ENCODE assay signal across 25 mouse cellular contexts in the genomic region with DNA sequence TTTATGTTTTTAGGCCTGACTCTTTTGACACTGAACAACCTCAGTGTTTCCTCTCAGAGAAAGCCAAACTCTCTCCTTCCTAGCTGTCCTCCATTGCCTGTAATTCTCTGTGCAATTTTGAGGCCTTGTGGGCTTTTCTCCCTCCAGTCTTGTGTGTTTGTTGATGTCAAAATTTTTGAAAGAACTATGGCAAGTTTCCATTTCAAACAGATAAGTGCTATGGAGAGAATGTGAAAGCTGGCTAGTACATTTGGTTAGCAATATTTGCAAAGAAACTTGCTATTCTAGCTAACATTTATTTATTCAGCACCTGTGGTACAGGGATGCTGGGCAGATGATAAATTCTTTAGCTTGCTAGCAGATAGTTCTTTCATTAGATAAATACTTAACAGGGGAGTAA. TPM values are rescaled to one million over a fixed set of nuclear protein-coding genes. Genes with fewer than 3 reads are reported as not detected.
"Had no signal": no experiment of that assay in that cellular context is flagged by ENCODE, and none has a peak within 500 bp of the region (broad histone marks: within the 10 kb centered on the region; RNA-seq: fewer than 3 reads in every experiment).

No protein-coding gene starts in this region.

- H3K4me1 ChIP-seq: lung, embryonic 15.5 days; megakaryocyte, embryonic 14.5 days; midbrain, embryonic 13.5 days; midbrain, embryonic 15.5 days; neural tube, embryonic 12.5 days; stomach, embryonic 15.5 days had no signal

- H3K27me3 ChIP-seq: lung, embryonic 15.5 days; megakaryocyte, embryonic 14.5 days; midbrain, embryonic 13.5 days; midbrain, embryonic 15.5 days; neural tube, embryonic 12.5 days; stomach, embryonic 15.5 days had no signal

- H3K9ac ChIP-seq: lung, embryonic 15.5 days; midbrain, embryonic 13.5 days; midbrain, embryonic 15.5 days; neural tube, embryonic 12.5 days; stomach, embryonic 15.5 days had no signal

- H3K9me3 ChIP-seq: lung, embryonic 15.5 days; megakaryocyte, embryonic 14.5 days; midbrain, embryonic 13.5 days; midbrain, embryonic 15.5 days; neural tube, embryonic 12.5 days; stomach, embryonic 15.5 days had no signal

- H3K4me3 ChIP-seq: lung, embryonic 15.5 days; megakaryocyte, embryonic 14.5 days; midbrain, embryonic 13.5 days; midbrain, embryonic 15.5 days; neural tube, embryonic 12.5 days; stomach, embryonic 15.5 days had no signal

- H3K27ac ChIP-seq: lung, embryonic 15.5 days; macrophage; midbrain, embryonic 13.5 days; midbrain, embryonic 15.5 days; neural tube, embryonic 12.5 days; stomach, embryonic 15.5 days; stomach, postnatal 0 days had no signal

- H3K4me2 ChIP-seq: lung, embryonic 15.5 days; midbrain, embryonic 11.5 days; midbrain, embryonic 13.5 days; midbrain, embryonic 15.5 days; neural tube, embryonic 12.5 days; stomach, embryonic 15.5 days had no signal

- ATAC-seq: lung, postnatal 0 days; midbrain, embryonic 13.5 days; midbrain, embryonic 15.5 days had no signal

- DNase-seq: lung, adult 2 months; lung, postnatal 14 days; lung, postnatal 36 days; right cerebral cortex, postnatal 14 days; thymus, adult 2 months; thymus, postnatal 25 days; thymus, postnatal 4 days had no signal

- H3K36me3 ChIP-seq: lung, embryonic 15.5 days; midbrain, embryonic 13.5 days; midbrain, embryonic 15.5 days; neural tube, embryonic 12.5 days; stomach, embryonic 15.5 days had no signal

RNA-seq across cellular contexts. Expression of gene Keg1, which starts 0.6 kb away (rescaled TPM):
- total RNA-seq: megakaryocyte progenitor cell, adult 5-6 weeks; midbrain, postnatal 0 days; monocyte, adult 5-6 weeks; neutrophil, adult 5-6 weeks had no signal
- polyA plus RNA-seq: lung, postnatal 0 days; macrophage; midbrain, embryonic 11.5 days; midbrain, embryonic 13.5 days; midbrain, embryonic 15.5 days; midbrain, postnatal 0 days; neural tube, embryonic 12.5 days; neural tube, embryonic 14.5 days; stomach, postnatal 0 days; testis, adult 2 months; urinary bladder, adult 2 months had no signal

RNA-seq across cellular contexts. Expression of gene Olfr1443, which starts 18.3 kb away (rescaled TPM):
- total RNA-seq: megakaryocyte progenitor cell, adult 5-6 weeks; midbrain, postnatal 0 days; monocyte, adult 5-6 weeks; neutrophil, adult 5-6 weeks had no signal
- polyA plus RNA-seq: lung, adult 2 months; lung, embryonic 15.5 days; lung, postnatal 0 days; macrophage; midbrain, embryonic 11.5 days; midbrain, embryonic 13.5 days; midbrain, embryonic 15.5 days; midbrain, postnatal 0 days; neural tube, embryonic 12.5 days; neural tube, embryonic 14.5 days; spleen, adult 2 months; stomach, embryonic 15.5 days; stomach, postnatal 0 days; testis, adult 2 months; thymus, adult 2 months; urinary bladder, adult 2 months had no signal

RNA-seq across cellular contexts. Expression of gene Olfr1442, which starts 26.0 kb away (rescaled TPM):
- total RNA-seq: megakaryocyte progenitor cell, adult 5-6 weeks; midbrain, postnatal 0 days; monocyte, adult 5-6 weeks; neutrophil, adult 5-6 weeks had no signal
- polyA plus RNA-seq: lung, adult 2 months; lung, embryonic 15.5 days; lung, postnatal 0 days; macrophage; midbrain, embryonic 11.5 days; midbrain, embryonic 13.5 days; midbrain, embryonic 15.5 days; midbrain, postnatal 0 days; neural tube, embryonic 12.5 days; neural tube, embryonic 14.5 days; spleen, adult 2 months; stomach, embryonic 15.5 days; stomach, postnatal 0 days; testis, adult 2 months; thymus, adult 2 months; urinary bladder, adult 2 months had no signal
